Mouse (Mus musculus): ENCODE data around the gene Stpg1. TPM values are rescaled to one million over a fixed set of nuclear protein-coding genes. Genes with fewer than 3 reads are reported as not detected.

Gene Stpg1
- total RNA-seq, 2 experiments from 2014 or later, result 1.5 to 2.5 TPM

- DNase-seq (ENCODE audit: extremely low spot score in 1 of 2, low spot score in 1 of 2), result no peak
Observed at GRCm38 (mm10) chr4:135548108-135548507, 53.5 kb downstream of the Stpg1 start.

DNA sequence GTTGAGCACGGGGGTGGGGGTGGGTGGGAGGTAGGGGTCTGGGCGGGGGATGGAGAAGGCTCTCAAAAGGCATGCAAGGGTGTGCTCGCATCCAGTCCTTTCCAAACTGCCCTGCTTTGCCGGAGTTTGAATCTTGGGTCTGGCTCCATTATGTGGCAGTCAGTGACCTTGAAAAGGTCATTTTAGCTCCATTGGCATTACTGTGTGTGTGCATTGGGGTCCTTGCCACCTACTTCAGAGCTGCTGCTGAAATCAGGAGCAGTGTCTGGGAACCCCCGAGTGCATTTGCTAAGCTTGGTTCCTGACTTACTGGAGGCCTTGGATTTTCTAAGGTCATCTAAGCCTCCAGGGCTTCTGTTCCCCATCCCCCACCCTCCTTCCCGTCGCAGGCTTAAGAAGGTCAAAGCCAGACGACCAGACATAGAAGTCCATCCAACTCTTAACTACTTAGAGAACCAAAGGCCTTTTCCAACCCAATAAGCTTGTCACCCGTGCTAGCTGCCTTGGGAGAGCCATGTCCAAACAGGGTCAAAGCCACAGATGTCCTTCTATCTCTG is 54.0 kb downstream of the Stpg1 start:
- no peak for DNase-seq (ENCODE audit: extremely low spot score in 1 of 2, low spot score in 1 of 2)

DNA sequence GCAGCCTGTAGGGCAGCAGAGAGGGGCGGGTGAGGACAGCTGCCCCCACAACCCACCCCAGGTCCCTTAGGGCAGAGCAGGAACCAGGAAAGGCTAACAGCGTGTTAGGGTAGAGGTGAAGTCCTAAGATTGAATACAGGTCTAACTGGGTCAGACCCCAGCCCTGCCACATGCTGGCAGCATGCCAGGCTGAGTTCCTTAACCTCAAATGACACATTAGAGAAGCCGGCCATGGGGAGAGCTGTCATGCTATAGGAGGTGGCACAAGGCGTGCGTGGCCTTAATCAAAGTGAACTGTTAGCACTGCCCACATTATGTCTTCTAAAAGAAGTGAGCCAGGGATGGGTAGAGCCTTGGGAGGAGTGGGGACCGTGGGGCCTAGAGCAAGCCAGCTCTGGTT is 54.7 kb downstream of the Stpg1 start:
- no peak for DNase-seq (ENCODE audit: extremely low spot score in 1 of 2, low spot score in 1 of 2)

GRCm38 (mm10) chr4:135563794-135564193 is 69.2 kb downstream of the Stpg1 start:
- DNase-seq (ENCODE audit: extremely low spot score in 1 of 2, low spot score in 1 of 2), result no peak

DNA sequence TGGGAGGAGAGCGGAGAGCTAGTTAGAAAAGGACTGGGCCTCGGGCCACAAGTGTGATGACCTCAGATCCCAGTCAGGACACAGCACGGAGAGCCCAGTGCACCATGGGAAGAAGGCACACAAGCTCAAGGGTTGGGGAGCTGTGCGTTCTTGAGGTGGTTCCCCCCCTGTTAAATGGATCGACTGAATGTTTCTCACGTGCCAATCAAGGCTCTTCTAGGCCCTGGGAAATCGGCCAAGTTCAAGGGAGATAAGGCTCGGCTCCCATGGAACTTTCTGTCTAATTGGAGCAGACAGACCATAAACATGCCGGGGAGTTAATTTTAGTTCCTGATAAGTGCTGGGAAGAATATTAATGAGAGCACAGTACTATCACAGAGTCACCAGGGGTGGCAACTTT is 70.8 kb downstream of the Stpg1 start:
- no peak for DNase-seq (ENCODE audit: extremely low spot score in 1 of 2, low spot score in 1 of 2)

GRCm38 (mm10) chr4:135567042-135567441 is 72.5 kb downstream of the Stpg1 start:
- DNase-seq (ENCODE audit: extremely low spot score in 1 of 2, low spot score in 1 of 2), result peak in 1 of 2 experiments; percentile 6

DNA sequence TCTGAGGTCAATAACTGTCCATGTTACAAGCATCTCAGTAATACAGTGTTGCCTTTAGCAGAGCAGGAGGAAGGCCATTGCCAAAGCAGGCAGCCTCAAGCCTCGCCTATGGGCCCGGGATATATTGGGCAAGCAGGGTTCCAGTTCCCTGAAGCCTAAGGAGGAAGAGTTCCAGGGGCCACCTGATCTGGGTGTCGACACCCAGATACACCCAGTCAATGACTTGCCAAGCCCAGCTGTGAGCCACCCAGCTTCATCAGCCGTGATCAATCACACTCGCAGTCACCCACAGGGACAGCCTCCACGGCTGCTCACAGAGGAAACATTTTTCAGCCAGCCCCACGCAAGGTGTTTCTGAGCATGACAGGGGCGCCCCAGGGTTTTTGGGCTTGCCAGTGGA is 72.9 kb downstream of the Stpg1 start:
- DNase-seq (ENCODE audit: extremely low spot score in 1 of 2, low spot score in 1 of 2), result no peak

DNA sequence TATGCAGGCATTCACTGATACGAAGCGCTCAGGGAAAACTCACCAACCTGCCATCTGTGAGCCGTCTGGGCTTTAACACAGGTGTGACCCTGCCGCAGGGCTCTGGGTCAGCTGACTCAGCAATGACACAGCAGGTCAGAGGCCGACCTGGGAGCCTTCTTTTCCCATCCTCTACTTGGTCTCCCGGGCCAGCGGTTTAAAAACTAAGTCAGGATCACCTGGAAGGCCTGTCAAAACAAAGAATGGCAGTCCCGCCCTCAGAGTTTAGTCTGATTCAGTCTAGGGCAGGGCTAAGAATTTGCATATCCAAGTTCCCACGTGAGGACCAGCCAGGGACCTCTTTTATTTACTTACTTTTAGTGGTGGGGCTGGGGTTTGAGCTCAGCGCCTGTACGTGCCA is 74.6 kb downstream of the Stpg1 start:
- DNase-seq (ENCODE audit: extremely low spot score in 1 of 2, low spot score in 1 of 2), result no peak

- DNase-seq (ENCODE audit: extremely low spot score in 1 of 2, low spot score in 1 of 2), result peak; percentile 6 to 9
Observed at GRCm38 (mm10) chr4:135570152-135571036, 75.8 kb downstream of the Stpg1 start.

GRCm38 (mm10) chr4:135571037-135571550 is 76.5 kb downstream of the Stpg1 start:
- DNase-seq (ENCODE audit: extremely low spot score in 1 of 2, low spot score in 1 of 2), result no peak

- no peak for DNase-seq (ENCODE audit: extremely low spot score in 1 of 2, low spot score in 1 of 2)
Observed at GRCm38 (mm10) chr4:135572276-135572675, 77.7 kb downstream of the Stpg1 start.

GRCm38 (mm10) chr4:135573251-135573808 is 78.7 kb downstream of the Stpg1 start, which contains the start of gene Grhl3:
Gene Grhl3 (minus strand): TSS chr4:135573630.
- peak; percentile 11 for DNase-seq (ENCODE audit: extremely low spot score in 1 of 2, low spot score in 1 of 2)

DNA sequence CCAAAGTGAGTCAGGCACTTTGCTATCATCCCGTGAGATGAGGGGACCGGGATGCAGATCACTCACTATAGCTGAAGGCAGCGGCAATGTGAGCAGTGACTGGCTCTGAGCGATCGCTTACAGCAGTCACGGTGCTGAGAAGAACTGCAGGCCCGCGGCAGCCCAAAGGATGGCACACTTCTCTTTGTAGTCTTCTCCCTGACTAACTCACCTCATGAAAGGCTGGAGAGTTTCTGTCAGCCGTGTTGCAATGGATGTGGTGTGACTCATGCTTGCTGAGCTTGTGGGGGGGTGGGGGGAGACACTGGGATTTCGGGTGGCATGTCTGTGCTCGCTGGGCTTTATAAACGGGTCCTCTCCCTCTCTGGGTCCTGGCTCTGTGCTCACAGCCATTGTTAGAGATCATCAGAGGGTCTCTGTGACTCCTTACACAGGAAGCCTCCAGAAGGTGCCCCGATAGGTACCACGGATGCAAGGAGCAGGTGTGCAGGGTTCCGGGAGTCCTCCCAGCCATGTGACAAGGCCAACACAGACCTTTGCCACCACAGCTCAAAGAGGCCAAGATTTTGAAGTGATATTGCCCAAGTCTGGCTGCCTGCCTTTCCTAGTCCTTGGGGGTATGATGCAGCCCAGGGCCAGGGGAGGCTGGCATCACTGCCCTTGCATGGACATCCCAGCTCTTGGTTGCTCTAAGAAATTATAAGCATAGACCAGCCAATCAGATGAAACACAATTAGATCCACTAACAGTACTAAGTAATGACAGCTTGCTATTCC is 81.0 kb downstream of the Stpg1 start:
- DNase-seq (ENCODE audit: extremely low spot score in 1 of 2, low spot score in 1 of 2), result no peak

DNA sequence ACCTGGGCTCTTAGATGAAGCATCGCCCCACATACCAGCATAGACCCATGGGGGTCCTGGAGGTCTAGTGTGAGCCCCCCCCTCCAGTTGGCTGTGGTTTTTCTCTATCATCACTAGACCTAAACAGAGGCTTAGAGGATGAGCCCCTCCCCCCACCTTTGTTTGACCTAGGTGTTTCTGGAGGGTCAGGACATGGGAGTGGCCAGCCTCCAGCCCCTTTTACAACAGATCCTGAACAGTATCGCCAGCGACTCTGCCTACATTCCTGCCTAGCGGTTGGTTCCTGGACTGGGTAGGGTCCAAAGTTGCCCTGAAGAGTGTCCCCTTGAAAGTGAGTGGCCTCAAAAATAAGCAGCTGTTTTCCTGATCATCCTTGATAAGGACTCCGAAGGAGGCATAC is 83.9 kb downstream of the Stpg1 start:
- no peak for DNase-seq (ENCODE audit: extremely low spot score in 1 of 2, low spot score in 1 of 2)

DNA sequence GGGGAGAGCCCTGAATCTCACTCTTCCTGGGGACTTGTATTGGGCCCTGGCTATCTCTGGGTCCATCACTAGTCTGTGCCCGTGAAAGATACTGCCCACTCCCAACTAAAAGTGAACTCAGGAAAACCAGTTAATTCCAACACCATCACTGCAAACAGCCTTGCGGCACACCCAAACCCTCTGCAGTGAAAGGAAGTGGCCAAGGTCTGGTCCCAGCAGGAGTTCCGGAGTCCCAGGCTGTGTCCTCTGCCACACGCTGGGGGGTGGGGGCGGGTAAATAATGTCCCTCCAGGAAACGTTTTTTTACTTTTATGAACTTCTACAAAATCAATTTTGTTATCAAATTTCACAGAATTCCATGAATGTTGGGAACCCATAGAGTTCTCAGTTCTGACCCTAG is 85.1 kb downstream of the Stpg1 start:
- DNase-seq (ENCODE audit: extremely low spot score in 1 of 2, low spot score in 1 of 2), result no peak

- no peak for DNase-seq (ENCODE audit: extremely low spot score in 1 of 2, low spot score in 1 of 2)
Observed at GRCm38 (mm10) chr4:135581222-135581910, 86.8 kb downstream of the Stpg1 start.

GRCm38 (mm10) chr4:135584838-135585237 is 90.2 kb downstream of the Stpg1 start:
- DNase-seq (ENCODE audit: extremely low spot score in 1 of 2, low spot score in 1 of 2), result no peak

All from layer of hippocampus, postnatal 25 days (tissue).